Mouse (Mus musculus): ENCODE data around the gene Fzd2. TPM values are rescaled to one million over a fixed set of nuclear protein-coding genes. Genes with fewer than 3 reads are reported as not detected.

The Fzd2 gene
- total RNA-seq, 2 experiments from 2014 or later = not detected

GRCm38 (mm10) chr11:102656931-102657330, 52.7 kb downstream of the Fzd2 start:
- no peak for ATAC-seq (replicated peaks; ENCODE audit: poor library complexity, severe bottlenecking)

Other genes starting within 250 kb of the Fzd2 start
- gene Slc4a1, start 238.2 kb upstream of the Fzd2 start, total RNA-seq (2014; fragmentation: Nextera tagmentation) = not detected in 2 replicates
- gene Slc4a1, start 238.2 kb upstream of the Fzd2 start, total RNA-seq (2017) = under 0.01 and 1.6 TPM in 2 replicates
- not detected in 2 replicates for gene Rundc3a, start 211.0 kb upstream of the Fzd2 start, total RNA-seq (2014; fragmentation: Nextera tagmentation)
- gene Rundc3a, start 211.0 kb upstream of the Fzd2 start, total RNA-seq (2017) = not detected in 2 replicates
- gene Slc25a39, start 196.4 kb upstream of the Fzd2 start, total RNA-seq (2014; fragmentation: Nextera tagmentation) = 99.0 and 163 TPM in 2 replicates
- 51.4 and 53.9 TPM in 2 replicates for gene Slc25a39, start 196.4 kb upstream of the Fzd2 start, total RNA-seq (2017)
- gene Grn, start 174.1 kb upstream of the Fzd2 start, total RNA-seq (2014; fragmentation: Nextera tagmentation) = 110 and 152 TPM in 2 replicates
- 38.6 and 48.3 TPM in 2 replicates for gene Grn, start 174.1 kb upstream of the Fzd2 start, total RNA-seq (2017)
- not detected in 2 replicates for gene Fam171a2, start 156.7 kb upstream of the Fzd2 start, total RNA-seq (2014; fragmentation: Nextera tagmentation)
- gene Fam171a2, start 156.7 kb upstream of the Fzd2 start, total RNA-seq (2017) = not detected in 2 replicates
- gene Itga2b, start 134.3 kb upstream of the Fzd2 start, total RNA-seq (2014; fragmentation: Nextera tagmentation) = 12.4 and 17.1 TPM in 2 replicates
- gene Itga2b, start 134.3 kb upstream of the Fzd2 start, total RNA-seq (2017) = 14.4 and 14.7 TPM in 2 replicates
- 29.3 and 46.4 TPM in 2 replicates for gene Gpatch8, start 48.0 kb upstream of the Fzd2 start, total RNA-seq (2014; fragmentation: Nextera tagmentation)
- 19.7 and 21.3 TPM in 2 replicates for gene Gpatch8, start 48.0 kb upstream of the Fzd2 start, total RNA-seq (2017)
- not detected in 2 replicates for gene Gm11627, start 24.9 kb upstream of the Fzd2 start, total RNA-seq (2014; fragmentation: Nextera tagmentation)
- gene Gm11627, start 24.9 kb upstream of the Fzd2 start, total RNA-seq (2017) = not detected in 2 replicates
- not detected in 2 replicates for gene Meioc, start 59.3 kb downstream of the Fzd2 start, total RNA-seq (2014; fragmentation: Nextera tagmentation)
- gene Meioc, start 59.3 kb downstream of the Fzd2 start, total RNA-seq (2017) = not detected in 2 replicates
- gene Ccdc43, start 93.4 kb downstream of the Fzd2 start, total RNA-seq (2014; fragmentation: Nextera tagmentation) = 15.5 and 16.9 TPM in 2 replicates
- 33.5 and 42.8 TPM in 2 replicates for gene Ccdc43, start 93.4 kb downstream of the Fzd2 start, total RNA-seq (2017)
- 9.4 TPM in 1 of 2 replicates, not detected in the other for gene Adam11, start 157.0 kb downstream of the Fzd2 start, total RNA-seq (2014; fragmentation: Nextera tagmentation)
- 0.17 TPM in 1 of 2 replicates, not detected in the other for gene Adam11, start 157.0 kb downstream of the Fzd2 start, total RNA-seq (2017)
- gene Gjc1, start 215.3 kb downstream of the Fzd2 start, total RNA-seq (2014; fragmentation: Nextera tagmentation) = not detected in 2 replicates
- not detected in 2 replicates for gene Gjc1, start 215.3 kb downstream of the Fzd2 start, total RNA-seq (2017)
- gene Higd1b, start 231.5 kb downstream of the Fzd2 start, total RNA-seq (2014; fragmentation: Nextera tagmentation) = not detected in 2 replicates
- not detected in 2 replicates for gene Higd1b, start 231.5 kb downstream of the Fzd2 start, total RNA-seq (2017)